Mouse (Mus musculus): Measurements from ENCODE around the gene Tacc2.
"Not testable (repeated sequence)": the region's sequence is repeated elsewhere in the genome, so short reads cannot be mapped to it uniquely, and the experiment has no call there.

The Tacc2 gene

DNA sequence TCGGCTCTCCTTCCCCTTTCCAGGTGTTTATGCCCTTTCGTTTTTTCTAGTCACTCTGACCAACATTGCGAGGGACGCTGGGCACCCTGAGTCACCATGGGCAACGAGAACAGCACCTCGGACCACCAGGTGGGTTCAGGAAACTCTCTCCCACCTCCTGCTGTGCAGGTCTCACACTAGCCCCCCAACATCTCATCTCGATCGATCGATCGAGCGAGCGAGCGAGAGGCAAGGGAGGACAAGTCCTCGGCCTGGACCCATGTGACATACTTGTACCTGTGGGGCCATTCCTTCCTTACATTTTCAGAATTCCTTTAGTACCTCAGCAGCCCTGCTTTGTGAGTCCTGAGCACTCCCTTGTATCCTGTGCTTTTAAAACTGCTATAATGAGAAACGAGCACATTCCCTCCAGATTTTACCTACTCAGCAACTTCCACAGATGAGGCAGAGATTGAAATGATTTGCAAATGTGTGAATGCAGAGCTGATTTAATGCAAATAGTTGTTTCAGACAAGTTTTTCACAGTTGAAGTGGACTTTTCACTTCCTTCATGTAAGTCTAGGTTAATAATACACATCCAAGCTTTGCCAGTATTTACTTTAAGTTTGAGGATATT lies at the start of gene Tacc2:
Gene Tacc2 (plus strand): TSS at position 51 of the 616 bp plus-strand sequence.
- DNase-seq: no peak

DNA sequence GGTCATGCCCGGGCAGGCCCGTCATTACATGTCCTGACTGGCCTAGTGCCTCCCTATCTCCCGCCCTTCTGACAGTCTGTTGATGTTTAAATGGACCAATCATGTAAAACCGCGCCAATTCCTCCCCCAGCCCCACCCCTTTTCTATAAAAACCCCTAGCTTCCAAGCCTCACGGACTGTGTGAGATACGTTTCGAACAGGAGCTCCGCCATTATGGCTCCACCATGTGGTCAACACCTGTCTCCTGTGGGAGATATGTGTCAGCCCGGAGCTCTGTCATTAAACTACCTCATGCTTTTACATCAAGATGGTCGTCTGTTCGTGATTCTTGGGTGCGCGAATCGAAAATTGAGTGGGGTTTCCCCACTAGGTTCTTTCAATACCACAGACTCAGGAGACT lies 46.1 kb upstream of the Tacc2 start:
- not testable (repeated sequence) for DNase-seq

DNA sequence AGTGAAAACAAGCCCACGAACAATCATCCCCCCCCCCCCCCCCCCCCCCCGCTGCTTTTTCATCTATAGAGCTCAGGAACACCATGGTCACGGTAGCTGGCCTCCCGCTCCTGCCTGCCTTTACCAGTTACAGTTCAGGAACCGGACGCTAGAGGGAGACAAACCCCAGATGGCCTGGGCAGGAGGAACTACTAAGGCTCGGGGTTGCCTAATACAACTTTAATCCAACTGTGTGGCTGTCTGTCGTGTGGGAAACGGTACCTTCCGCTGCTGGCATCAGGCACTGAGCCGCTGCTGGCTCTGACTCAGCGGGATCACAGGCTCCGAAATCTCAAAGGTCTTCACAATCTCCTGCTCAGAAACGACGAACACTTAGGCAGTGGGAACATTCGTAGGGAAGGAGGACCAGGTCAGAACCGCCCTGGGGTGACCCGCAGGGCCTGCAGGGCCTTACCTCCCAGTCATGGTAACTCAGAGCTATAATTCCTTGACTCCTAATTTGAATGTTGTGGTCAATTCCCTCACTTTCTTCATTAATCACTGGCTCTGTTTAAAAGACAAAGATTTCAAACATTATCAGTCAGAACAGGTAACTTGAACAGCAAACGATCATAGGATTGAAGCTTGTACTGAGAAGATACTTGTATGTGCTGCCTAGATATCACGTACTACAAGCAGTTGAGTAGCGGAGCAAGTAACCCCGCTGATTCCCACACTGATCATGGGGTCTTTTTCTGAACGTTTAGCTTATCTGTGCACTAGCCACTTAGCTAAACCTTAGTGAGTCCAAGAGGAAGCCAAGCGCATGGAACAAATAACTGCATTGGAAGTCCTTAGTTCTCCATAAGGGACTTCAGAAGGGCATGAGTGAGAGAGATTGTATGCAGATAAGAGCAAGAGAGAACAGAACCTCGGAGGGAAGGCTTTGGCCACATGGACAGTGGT lies 43.6 kb upstream of the Tacc2 start:
- peak; percentile 95 for DNase-seq

DNA sequence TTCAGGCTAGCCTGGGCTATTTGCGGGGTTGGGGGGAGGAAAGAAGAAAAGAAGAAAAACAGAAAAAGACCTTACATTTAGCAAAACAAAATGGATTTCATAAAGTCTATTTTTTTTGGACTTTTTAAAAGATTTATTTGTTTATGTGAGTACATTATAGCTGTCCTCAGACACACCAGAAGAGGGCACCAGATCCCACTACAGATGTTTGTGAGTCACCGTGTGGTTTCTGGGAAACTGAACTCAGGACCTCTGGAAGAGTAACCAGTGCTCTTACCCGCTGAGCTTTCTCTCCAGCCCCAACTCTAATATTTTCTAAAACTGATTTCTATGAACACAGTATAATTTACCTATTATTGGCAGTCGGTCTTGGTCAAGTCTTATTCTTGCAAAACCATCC lies 42.1 kb upstream of the Tacc2 start:
- no peak for DNase-seq

DNA sequence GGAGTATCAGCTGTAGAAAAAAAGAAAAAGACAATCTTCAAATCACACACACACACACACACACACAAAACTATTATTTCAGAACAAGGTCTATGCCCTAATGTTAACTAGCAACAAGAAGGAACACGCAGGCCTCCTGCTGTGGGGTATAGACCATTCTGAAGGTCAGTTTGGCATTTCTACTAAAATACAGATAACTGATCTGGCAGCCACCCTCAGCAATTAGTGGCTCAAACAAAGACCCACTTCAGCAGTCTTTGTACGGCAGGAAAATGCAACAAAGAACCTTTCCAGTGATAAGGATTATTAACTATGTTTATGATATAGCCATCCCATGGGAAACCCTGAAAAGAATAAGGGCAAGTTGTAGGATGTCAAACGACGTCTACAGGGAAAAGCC lies 40.2 kb upstream of the Tacc2 start:
- no peak for DNase-seq

DNA sequence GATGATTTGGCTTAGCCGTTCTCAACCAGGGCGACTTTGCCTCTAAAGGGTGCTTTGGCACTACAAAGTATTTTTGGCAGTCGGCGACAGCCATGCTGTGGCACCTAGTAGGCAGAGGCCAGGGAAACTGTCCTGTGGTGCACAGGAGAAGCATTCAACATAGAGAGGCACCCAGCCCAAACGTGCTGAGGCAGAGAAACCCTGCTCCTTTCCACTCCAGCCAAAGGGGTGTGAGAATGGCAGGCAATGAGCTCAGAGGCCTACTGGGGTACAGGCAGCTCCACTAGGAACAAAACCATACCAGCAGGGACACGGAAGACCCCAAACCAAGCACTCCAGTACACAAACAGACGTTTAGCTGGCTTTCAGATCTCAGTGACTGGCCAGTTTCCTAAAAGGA lies 37.1 kb upstream of the Tacc2 start:
- DNase-seq: no peak

DNA sequence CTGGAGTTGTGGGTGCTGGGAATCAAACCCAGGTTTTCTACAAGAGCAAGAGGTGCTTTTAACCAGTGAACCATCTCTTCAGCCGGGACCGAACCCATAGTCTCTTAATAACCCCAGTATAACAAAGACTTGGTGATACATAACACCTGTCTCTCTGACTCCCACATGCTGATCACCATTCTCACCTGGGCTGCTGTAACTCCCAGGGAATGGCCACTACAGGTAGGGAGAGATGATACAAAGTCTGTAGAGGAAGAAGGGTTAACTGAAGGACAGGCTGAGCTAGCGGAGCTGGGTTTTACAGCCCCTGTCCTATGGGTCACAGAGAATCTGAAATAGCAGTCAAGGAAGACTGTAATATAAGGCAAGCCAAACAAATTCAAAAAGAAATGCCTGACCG lies 34.1 kb upstream of the Tacc2 start:
- DNase-seq: no peak

DNA sequence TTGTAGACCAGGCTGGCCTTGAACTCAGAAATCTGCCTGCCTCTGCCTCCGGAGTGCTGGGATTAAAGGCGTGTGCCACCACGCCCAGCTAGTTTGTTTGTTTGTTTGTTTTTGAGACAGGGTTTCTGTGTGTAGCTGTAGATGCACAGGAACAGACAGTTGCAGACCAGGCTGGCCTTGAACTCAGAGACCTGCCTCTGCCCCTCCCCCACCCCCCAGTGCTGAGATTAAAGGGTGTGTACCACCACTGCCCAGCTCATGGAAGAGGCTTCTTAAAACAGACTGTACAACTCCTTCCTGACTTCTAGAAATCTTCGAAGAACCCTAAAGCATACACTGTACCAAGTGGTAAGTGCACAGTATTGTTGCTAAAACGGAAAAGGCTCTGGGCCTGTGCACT lies 31.8 kb upstream of the Tacc2 start:
- DNase-seq: no peak

DNA sequence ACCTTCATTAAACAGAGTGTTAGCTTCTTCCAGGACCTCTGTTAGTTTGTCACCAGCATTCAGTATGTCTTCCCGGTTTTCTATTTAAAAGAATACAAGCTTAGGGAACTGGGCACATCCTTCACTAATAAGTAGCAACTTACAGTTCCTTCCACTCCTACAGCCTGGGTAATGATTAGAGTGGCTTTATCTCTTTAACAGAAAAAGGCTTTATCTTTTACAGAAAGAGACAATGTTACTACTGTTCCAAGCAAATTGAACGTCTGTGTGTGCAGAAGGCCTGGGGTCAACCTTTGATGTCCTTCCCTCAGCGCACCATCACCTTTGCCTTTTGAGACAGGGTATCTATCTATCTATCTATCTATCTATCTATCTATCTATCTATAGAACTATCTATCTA lies 31.3 kb upstream of the Tacc2 start:
- DNase-seq: no peak

DNA sequence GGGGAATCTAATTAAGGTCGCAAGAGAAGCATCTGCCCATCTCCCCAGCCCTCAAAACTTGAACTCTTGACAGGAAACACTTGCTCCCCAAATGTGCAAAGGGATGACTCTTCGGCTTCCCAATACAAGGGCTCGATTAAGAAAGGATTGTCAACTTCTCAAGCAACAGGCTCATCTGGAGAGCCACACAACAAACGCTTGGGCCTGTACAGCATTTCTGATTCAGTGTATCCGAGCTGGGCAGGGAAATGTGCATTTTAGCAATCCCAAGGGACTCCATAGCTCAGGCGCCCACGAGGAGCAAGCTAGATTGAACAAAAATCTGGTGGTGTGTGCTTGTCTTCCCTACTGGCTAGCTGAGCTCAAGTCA lies 30.8 kb upstream of the Tacc2 start:
- no peak for DNase-seq

DNA sequence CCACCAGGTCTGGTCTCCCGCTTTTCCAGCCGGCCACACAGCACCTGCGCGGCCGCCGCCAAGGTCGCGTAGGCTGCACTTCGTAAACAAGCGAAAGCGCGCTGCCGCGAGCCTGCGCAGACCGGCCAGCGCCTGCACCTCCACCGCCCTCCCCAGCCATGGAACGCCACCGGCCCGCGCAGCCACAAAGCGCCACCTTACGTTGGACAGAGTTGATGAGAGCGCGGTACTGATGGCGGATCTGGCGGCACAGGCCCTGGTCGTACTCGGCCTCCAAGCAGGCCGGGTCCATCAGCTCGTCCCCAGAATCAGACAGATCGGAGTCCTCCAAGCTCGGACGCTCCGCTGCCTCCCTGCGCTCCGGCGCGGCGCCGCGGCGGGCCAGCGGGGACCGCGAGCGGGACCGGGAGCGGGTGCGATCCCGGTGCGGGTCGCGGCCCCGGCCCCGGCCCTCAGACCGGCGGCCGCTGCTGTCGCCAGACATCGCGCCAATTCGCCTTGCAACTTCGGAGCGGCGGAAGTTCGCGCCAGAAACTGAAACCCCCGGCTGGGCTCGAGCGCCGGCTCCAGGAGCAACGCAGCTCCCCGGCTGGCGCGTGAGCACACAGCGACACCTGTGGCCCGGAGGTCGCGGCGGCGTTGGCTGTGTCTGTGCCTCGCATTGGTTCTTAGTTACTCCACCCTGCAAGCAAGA lies 30.3 kb upstream of the Tacc2 start:
- DNase-seq: peak; percentile 94

DNA sequence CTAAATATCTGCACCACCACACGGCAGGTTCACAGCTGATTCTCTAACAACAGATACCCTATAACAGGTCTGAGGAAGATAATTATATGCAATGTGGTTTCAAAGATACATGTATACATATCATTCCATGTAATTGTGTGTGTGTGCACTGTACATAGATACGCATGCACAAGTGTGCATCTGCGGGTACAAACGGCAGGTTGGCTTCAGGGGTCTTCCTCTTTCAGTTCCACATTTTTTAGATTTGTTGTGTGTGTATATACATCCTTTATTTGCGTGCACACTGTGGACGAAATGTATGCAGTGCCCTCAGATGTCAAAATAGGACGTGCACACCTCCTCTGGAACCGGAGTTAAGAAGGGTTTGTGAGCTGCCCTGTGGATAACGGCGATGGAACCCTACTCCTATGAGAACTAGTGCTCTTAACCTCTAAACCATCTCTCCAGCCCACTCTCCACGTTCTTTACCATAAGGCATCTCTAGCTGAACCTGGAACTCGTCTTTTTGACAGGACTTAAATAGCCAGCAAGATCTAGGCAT lies 29.5 kb upstream of the Tacc2 start:
- DNase-seq: no peak

DNA sequence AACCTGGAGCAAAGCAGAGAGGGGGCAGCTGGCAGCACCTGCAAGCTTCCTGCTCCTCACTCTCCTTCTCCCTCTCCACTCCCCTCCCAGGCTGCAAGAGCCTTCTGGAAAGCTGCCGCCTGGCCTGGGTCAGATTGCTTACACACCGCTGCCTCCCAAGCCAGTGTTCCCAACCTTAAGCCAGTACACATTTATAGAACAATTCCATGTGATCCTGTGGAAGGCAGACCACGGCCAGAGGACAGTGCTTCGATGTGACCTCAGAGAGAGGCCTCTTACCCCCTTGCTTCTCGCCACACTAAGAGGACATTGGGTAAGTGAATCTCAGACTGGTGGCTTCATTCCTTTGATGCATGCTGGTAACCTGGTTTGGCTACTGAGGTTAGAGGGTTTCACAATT lies 24.5 kb upstream of the Tacc2 start:
- peak; percentile 32 for DNase-seq

DNA sequence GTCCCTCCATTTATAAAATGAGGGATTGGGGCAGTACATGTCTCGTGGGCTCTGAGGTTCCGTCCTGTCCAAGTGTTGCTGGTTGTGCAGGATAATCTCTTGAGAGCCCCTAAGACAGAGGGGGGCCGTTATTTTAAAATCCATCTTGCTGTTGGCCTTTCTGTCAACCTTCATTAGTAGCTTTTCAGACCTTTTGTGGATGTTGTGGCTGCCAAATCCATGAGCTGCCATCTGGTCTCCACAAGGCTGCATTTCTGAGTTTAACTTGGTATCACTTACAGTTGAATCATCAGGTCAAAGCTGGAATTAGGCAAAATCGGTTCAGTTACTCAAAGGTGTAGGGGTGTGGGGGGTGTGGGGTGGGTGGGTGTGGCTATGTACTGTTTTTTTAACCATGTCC lies 23.9 kb upstream of the Tacc2 start:
- no peak for DNase-seq

DNA sequence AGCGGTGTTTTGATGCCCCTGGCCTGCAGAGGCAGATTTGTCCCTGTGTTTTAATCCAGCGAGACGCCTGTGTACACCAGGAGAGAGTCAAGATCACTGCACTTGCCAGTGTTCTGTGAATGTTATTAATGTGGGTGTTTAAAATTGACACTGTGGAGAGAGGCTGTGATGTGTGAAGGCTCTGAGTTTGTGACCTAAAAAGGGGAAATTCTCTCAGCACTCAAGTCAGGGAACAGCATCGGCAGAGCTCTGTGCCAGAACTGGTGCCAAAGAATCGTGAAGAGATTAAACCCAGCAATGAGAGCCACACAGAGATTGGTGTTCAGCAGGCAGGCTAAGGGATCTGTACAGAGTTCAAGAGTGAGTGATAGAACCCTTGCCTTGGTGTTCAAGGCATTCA lies 21.6 kb upstream of the Tacc2 start:
- DNase-seq: no peak

DNA sequence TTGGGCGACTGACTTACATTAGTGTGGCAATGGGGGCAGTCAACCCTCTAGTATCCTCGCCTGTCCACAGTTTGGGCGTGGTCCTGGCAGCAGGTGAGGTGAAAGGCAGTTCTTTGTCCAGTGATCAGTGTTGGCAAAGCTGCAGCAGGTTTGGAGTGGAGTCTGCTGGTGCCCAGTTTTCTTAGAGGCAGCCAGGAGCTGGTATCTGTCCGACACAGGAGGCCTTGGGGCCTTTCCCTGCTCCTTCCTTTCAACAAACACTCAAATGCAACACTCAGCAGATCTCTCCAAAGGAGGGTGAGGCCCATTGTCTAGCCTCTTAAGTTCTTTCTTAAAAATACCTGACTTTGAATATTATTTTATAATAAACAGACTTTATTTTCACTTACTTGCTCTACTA lies 18.6 kb upstream of the Tacc2 start:
- DNase-seq: no peak

DNA sequence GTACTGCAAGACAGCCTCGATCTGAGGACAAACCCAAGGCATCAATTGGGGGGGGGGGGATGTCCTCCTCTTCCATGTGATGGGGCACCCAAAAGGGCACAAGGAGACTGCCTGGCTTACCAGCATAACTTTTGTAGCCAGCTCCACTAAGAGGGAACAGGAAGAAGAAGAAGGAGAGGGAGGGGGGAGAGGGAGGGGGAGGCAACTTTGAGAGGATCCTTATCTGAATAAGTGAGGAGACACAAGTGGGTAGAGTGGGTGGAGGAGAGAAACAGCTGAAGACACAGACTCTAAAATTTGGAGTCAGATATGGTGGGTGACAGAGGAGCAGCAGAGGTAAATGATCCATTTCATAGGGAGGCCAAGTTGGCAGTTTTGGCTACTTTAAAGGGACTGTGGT lies 16.3 kb upstream of the Tacc2 start:
- DNase-seq: no peak

DNA sequence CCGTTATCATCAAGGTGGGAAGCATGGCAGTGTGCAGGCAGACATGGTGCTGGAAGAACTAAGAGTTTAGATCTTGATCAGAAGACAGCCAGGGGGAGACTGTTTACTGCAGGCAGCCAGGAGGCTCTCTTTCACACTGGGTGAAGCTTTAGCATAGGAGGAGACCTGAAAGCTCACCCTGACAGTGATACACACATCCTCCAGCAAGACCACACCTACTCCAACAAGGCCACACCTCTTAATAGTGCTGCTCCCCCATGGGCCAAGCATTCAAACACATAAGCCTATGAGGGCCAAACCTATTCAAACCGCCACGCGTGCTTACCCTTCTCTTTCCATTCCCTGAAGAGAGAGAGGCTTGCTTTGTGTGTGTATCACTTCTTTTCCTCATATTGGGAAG lies 14.0 kb upstream of the Tacc2 start:
- no peak for DNase-seq

DNA sequence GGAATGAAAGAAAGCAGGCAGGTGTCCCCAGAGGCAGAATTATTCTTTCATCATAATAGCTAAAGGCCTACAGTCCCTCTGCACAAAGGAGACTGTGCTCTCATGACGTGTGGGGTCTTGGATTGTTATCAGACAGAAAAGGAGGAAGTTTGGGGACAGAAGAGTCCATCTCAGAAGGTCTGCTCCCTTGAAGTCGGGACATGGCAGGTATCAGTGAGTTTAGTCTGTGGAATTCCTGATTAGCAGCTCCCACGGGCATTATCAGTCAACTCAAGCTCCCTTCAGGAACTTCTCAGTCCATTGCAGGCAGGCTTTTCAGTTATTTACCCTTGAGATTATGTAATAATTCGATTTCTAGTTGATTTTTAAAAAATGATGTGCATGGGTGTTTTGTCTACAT lies 13.4 kb upstream of the Tacc2 start:
- DNase-seq: no peak

DNA sequence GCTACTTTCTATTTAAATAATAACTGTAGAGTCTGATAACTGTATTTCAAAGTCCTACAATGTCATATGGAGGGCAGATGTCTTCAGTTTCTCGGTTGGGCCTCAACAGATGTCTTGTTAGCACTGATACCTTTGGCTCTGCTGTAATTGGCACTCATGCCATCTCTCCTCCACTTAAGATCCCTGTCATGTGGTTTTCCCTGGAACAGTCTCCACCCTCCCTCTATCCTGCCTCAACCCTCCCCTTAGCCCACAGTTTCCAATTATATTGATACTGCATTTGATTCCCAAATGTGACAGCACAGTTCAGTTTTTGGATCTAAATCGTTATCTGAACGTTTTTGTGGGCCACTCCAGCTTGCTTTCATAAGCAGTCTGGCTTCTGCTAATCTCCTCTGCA lies 12.6 kb upstream of the Tacc2 start:
- DNase-seq: no peak

DNA sequence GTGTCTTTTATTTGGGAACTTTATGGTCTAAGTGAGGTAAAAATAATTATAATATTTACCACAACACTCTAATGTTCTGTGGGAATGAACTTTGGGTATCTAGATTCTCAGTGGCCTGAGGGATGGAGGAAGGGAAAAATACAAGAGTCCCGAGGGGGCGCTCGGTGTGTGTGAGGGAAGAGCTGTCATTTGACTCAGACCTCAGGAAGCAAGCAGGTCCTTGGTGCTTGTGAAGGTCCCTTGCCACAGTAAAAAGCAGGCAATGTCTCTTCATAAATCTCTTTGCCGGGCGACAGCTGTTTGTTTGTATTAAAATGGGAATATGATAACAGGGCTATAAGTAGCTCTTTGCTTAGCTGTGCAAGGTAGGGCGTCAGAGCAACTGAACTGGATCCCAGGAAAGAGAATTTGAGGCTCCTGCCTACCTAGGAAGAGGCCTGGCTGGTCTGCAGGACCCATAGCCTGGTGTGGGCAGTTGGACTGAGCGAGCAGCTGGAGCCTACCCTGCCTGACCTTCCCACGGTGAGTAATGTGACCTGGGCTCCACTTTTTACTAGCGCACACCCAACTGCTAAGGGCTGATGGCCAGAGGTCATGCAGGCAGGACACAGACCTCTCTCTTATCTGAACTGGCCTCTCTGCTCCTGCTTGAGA lies 8.3 kb upstream of the Tacc2 start:
- no peak for DNase-seq

DNA sequence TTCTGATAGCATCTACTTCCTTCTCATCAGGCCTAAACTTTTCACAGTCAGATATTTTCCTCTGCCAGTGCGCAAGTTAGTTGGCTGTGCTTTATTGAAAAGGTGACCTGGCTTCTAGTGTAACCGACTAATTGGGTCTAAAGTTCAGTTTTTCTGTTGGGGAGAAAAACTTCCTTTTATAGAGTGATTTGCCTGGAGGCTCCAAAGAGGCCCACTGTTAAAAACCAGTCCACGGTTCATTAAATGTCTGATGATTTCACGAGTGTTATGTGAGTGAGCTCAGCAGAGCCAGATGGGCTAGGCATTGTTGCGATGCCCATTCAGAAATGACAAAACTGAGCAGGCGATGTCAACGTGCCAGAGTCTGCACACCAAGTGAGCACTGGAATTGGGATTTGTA lies 6.8 kb upstream of the Tacc2 start:
- no peak for DNase-seq

DNA sequence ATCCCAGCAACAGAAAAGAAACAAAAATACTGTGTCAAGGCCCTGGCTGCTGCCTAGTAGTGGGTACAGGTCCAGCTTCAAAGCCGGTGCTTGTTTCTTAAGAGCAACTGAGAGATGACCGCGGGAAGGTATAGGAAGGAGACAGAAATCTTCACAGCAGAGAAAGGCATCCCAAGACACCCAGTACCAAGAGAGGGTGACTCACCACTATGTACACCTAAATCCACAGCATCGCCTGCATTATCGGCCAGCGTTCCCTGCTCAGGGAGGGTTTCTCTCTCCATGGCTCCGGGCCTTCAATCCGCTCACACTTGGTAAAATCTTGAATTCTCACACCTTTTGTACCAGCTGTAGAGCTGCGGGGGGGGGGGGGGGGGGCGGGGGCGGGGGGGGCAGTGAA lies 4.4 kb upstream of the Tacc2 start, which contains the start of gene Nsmce4a:
Gene Nsmce4a (minus strand): TSS at position 298 of the 400 bp plus-strand sequence.
- DNase-seq: no peak

All from lung, postnatal 14 days (tissue).